Mouse (Mus musculus) left cerebral cortex, adult 8-10 months (tissue): ENCODE results near the gene Enpp5. TPM values are rescaled to one million over a fixed set of nuclear protein-coding genes. Genes with fewer than 3 reads are reported as not detected.

Experiments
- DNase-seq, 2 experiments: peaks; one replicate each; pipeline ENCODE4 v3.0.0; 2022; ENCODE audit warnings: low spot score in 2 of 2
- total RNA-seq, 4 experiments: library from RNA; stranded (reverse); gene quantifications; 2 replicates each; pipeline ENCODE4 v1.2.4; 2022

Enpp5 gene
- total RNA-seq = 100 to 1,000 TPM; 200 to 223 (median 211) TPM

DNA sequence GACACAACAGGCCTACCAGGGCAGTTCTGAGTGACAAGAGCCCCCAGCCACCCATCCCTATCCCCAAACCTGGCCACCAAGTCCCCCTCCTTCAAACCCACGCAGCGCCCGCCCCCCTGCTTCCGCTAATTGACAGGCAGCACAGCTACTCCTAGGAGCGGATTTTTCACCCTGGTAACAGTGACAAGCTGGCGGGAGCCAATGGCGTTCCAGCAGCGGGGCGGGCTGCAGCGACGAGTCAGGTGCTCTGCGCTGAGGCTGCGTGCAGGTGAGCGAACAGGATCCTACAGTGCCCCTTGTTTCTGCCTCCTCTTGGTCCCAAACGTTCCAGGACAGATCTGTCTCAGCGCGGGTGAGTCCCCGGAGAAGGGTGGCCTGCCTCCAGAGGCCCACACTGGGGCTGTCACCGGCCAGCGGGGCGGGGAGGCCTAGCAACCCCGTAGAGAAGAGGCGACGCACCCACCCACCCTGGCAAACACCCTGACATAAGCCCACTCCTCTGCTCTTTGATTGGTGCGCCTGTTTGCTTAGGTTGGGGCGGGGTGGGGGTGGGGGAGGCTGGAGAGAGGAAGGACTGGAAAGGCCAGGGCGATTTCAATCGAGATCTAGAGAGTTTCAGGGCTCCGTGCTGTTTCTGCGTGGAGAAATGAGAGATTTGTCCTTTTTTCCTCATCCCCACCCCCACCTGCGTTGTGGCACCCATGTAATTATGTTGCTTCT is at the start of gene Enpp5:
Enpp5 (plus strand) TSS at position 183 of the 720 bp plus-strand sequence.
- peak; percentile 81 to 92 for DNase-seq

DNA sequence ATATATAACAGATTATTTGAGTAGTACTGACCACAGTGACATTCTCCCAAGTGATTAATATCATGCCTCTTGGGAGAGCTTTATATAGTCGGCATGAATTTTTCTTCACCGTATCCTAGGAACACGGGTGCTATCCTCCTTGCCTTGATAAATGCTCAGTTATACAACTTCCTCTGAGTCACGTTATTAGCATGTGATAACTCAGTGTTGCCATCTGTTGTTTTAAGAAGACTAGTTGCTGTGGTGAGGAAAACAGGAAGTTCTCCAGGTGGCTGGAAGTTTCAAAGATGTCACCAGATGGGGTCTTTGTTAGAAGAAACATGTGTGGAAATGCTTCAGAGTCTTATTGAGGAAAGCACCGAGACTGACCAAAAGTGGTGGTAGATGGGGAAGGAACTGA is 49.0 kb upstream of the Enpp5 start:
- DNase-seq = no peak

DNA sequence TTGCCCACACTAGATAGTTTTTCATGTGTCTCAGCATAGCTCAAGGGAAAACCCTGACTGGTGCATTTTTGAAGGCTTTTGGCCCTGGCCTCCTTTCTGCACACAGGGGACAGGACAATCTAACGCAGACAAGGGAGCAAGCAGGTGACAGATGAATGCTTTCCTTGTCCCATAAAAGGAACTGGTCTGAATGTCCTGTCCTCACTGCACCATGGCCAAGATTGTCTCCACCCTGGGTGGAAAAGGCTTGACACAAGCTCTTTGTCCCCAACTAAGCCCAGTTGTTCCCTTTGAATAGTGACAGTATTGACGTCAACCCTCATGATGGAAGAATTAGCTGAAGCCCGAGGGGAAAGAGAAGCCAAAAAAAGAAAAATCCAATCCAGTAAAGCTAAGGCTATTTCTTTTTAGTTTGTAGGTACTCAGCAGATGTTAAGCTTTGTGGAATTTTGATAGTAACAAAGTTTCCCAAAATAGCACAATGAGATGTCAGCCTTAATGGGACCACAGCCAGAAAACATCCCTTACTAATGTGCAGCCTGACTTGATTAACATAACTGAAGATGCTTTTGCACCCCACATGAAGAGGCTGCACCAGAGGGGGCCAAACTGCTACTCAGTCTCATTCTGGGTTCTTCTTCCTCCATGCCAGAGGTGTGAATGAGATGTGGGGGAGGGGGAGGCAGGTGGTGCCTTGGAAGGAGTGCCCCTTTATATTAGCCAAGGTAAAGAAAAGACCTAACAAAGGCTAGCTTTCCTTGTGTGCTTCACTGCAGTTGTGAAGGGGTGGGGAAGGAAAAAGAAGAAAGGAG is 47.6 kb upstream of the Enpp5 start:
- peak in 1 of 2 experiments; percentile 62 for DNase-seq

DNA sequence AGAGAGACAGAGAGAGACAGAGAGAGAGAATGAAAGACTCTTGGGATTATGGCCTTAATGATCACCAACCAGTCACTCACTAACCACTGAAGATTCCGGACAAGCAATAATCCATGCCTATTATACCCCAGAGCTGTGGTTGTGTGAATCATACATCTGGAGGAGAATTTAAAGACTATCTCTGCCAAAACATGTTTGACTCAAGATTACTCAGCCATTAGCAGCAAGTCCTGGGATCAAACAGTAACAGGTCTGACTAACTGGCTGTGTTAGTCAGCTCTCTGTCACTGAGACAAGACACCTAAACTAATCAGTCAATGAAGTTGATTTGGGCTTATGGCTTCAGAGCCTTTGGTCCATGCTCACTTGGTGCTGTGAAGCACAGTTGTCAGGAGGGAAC is 43.6 kb upstream of the Enpp5 start:
- DNase-seq = no peak

DNA sequence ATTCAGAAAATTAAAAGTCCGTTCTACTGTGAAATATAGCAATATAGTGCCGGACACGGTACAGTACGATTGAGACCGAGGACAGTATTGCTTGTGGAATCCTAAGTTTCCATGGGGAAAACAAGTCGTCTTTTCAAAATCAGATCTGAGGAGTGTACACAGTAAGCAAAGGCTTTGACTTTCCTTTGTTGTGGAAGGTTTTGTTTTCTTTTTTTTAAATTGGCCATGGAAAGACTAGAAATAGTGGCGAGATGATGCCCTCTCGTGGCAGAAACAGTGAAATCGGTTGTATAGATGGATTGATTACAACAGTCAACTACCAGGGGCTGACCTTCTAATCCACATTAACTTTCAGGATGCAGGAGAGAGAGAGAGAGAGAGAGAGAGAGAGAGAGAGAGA is 40.0 kb upstream of the Enpp5 start:
- no peak for DNase-seq

DNA sequence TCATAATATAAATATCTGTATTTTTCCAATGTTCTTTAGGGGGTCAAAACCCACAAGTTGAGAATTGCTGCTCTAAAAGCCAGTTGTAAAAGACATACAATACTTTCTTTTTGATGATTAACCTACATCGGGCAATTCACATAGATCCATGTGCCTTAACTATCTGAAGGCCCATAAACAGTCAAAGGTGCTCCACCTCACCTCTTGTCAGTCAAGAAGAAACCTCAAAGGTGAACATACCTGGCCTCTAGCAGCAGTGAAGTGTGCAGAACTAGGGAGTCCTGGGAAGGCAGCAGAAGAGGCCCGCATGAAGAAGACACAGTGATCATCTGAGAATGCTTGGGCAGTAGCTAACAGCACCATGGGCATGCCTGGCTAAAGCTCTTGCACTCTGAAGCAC is 38.2 kb upstream of the Enpp5 start:
- DNase-seq = no peak

DNA sequence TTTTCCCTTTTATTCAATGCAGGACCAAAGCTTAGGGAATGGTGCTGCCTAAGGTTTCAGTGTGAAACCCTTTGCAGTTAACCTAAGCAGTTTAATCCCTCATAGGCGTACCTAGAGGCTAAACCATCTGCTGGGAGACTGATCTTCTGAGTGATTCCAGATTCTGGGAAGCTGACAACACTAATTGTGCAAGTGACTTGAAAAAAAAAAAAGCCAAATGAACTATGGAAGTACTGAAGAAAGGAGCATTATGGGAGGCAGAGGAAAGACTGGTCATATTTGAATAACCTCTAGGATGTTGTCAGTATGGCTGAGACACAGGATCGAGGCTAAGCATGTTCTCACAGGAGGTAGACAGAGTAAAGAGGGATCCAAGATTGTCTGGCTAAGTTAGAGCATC is 36.3 kb upstream of the Enpp5 start:
- DNase-seq = no peak

DNA sequence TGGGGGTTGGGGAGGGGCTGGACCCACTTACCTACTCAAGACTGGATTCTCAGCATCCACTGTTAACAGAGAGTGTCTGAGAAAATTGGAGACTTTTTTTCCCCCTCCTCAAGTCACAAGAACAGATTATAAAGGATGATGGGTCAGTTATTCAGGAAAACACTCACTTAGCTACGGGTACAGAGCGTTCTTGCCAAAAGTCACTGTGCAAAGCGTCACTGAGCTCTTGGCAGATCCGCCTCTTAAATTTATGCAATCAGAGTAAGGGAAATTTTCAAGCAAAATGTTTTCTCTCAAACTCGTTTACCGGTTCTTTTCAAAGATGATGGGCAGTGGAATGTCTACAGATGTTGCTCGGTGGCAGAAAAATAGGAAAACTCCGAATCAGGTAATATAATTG is 35.8 kb upstream of the Enpp5 start:
- no peak for DNase-seq

DNA sequence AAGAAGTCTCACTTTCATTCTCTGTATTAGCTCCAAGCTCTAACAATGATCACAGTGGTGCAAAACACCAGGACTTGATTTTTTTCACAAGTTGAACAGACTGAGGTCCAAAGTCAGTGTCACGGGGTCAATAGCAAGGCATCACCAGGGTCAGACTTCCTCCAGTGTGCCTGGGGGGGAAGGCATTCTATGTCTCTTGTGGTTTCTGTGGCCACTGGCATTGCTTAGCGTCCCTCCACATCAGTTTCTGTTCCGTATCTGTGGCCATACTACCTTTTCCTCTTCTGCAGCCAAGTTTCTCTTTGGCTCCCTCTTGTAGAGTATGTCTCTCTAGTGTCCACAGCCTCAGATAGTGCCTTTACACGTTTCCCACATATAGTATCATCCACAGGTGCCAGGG is 25.2 kb upstream of the Enpp5 start:
- DNase-seq = no peak

DNA sequence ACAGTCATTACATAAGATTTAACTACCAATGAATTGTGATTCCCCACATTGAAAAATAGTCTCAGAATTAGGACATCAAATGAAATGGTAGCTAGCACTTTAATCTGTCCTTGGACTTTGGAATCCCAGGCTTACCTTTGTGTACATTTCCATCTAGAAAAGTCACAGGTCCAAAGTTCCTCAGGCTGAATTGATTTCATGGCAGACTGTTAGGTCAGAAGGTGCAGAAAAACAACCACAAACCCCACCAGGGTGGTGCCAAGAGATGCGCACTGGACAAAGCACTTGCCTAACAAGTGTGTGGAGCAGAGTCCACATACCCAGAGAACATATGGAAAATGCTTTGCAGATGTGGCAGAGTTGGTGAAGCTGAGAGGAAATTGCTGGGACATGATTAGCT is 21.5 kb upstream of the Enpp5 start:
- no peak for DNase-seq

DNA sequence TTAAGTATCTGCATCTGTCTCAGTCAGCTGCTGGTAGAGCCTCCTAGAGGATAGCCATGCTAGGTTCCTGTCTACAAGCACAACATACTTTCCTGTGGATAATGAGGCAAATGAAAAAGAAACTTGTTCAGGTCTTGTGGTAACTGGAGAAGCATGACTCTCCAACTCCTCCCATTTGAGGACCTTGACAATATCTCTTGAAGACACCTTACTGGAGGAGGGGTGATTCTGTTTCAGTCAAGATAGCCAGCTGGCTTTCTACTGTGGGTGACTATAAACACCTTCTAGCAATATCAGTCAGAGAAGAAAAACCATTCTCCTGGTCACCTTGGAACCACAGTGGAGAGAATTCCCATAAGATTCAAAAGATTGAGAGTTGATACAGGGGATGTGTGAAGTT is 20.5 kb upstream of the Enpp5 start:
- DNase-seq = no peak

DNA sequence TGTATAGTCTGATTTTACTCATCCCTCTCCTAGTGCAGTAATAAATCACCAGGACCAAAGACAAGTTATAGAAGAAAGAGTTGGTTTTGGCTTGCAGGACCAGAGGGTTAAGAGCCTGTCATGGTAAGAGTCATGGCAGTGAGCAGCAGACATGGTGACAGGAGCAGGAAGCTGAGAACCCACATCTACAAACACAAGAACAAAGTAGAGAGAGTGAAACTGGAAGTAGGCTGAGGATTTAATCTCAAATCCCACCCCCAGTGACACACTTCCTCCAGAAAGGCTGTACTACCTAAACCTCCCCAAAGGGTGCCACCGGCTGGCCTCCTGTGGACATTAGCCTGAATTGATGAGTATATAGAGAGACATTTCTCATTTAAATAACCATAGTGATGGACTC is 17.8 kb upstream of the Enpp5 start:
- no peak for DNase-seq

DNA sequence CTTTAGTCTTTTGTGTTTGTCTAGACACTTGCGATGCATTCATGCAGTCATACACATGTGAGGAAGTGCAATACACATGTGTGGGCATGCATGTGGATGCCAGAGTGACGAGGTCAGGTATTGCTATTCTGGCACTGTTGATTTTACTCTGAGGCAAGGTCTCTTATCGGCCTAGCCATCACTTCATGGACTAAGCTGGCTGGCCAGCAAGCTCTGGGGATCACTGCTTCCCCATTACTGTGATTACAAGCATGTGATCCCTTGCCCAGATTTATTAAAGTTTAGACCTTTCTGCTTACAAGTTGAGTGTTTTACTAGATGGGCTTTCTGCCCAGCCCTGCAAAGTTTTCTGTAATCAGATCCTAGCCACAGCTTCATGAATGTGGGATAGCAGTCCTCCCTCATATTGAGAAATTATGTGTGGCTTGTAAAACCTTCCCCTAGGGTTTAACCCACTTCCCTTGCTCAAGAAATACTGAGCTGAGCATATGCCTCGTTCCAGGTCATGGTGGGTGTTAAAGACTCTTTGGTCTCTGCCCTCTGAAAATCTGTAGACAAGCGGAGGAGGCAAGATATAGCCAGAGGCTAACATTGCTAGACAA is 17.2 kb upstream of the Enpp5 start:
- no peak for DNase-seq

DNA sequence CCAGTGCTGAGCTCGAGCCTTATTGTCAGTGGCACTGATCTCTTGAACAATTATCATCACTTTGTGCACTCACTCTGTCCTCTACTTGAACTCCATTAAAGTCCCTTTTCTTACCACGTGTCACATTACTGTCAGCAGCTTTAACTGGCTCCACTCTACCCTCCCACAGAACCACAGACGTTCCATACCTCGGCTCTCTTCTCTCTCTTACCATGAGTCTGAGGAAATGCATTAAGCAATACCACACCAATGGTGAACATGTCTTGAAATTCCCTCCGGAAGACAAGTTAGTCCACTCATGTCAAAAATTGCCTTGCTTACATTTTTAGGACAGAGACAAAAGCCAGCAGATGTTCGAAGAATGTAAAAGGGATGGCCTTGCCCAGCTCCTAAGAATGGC is 9.7 kb upstream of the Enpp5 start:
- no peak for DNase-seq

DNA sequence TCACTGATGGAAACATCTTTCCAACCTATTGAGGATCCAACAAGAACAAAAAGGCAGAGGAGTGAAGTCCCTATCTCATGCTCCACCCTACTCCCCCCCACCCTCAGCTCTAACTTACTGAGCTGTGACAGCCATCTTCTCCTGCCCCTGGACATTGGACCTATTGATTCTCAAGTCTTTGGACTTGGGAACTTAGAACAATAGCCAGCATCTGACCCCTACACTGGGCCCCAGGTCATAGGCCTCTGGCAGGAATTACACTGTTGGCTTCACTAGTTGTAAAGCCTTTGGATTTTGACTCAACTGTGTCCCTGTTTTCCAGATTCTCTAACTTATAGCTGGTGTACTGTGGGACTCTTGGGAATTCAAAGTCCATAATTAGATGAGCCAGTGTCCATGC is 6.9 kb upstream of the Enpp5 start:
- DNase-seq = no peak

DNA sequence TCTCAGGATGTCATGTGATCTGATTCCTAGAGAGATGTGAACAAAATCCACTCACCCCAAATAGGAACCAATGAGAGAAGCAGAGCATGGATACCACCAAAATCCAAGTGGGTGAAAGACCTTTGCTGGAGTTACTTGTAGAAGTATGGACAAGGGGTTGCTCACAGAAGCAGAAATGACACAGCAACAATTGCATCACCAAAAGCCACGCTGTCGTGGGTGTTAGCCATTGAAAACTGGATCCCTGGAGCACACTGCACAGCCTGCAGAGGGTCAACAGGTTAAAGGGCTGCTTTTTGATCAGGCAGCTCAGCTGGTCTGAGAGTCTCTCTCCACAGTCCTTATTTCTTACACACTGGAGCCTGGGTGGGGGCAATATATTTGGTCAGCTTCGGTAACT is 3.0 kb upstream of the Enpp5 start:
- no peak for DNase-seq

DNA sequence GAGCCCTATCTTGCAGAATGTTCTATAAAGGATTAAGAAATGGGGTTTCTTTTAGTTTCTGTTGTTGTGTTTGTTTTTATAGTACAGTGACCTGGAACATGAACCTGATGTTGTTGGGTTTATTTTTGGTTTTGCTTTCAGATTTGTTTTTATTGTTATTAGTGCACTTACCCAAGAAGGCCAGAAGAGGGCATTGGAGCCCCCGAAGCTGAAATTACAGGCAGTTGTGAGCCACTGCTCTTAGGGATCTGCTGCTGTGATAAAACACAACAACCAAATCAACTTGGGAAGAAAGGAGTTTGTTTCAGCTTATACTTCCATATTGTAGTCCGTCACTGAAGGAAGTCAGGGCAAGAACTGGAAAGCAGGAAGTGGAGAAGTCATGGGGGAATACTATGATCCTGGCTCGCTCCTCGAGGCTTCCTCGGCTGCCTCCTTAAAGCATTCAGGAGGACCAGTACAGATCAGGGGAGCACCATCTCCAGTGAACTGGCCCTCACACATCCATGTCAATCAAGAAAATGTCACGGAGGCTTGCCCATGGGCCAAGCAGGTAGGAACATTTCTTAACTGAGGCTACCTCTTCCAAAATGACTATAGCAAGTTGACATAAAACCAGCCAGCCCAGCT is 2.4 kb upstream of the Enpp5 start:
- no peak for DNase-seq

DNA sequence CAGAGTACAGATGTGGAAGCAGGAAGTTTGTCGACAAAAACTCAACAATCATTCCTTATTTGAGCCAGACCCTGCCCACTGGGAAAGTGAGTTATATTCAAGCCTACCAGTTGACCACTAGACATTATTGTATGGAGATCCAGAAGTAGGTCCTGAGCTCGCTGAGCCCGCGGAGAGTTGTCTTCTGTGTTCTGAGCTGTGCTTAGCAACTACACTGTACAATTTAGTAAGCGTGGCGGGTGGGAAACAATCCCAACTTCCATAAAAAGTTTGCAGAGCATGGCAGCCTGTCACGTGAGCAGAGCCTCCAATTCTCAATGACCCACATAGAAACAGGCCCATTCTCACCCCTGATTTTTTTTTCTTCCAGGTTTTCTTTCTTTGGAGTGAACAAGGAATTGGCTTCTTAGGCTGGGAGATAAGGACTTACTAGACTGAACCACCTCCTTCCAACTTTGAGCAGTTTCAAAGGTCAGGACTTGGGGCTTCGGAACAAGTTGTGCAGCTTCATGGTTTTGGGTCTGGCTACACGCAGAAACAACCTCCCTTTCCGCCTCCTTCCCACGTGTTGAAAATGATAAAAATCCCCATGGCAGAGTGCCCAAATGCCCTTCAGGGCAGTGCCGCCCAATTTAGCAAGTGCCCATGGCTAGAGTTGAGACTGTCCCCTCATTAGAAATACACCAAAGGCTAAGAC is 1.3 kb upstream of the Enpp5 start:
- no peak for DNase-seq

DNA sequence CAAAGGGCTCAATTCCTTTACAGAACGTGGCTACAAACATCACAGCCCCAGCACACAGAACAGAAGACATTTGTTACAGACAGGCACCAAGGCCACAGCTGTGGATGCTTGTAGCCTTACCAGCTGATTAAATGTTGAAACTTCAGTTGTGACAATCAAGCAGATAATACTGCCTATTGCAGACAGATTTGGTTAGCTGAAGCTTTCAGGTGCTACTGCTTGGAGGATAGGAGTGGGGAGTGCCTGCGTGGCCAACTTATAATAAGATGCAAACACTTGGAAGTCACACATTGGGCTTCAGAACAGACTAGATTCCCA is 811 bp upstream of the Enpp5 start:
- no peak for DNase-seq

DNA sequence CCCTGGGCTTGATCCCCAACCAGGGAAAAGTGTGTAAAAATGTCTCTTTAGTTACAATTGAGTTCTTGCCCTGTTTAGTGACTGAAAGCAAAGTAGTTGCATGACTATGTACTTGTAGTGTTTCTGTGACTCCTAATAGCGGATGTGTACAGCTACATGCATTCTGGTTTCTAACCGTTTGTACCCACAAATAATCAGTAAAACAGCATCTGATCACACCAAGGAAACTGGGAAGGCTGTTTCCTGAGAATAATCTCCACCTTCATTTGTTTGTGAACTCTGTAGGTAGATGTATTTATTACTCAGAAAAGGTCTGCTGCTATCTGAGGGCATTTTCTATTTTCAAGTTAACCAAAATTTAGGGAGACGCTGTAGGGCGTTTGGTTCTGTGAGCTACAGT is 4.5 kb downstream of the Enpp5 start:
- no peak for DNase-seq

DNA sequence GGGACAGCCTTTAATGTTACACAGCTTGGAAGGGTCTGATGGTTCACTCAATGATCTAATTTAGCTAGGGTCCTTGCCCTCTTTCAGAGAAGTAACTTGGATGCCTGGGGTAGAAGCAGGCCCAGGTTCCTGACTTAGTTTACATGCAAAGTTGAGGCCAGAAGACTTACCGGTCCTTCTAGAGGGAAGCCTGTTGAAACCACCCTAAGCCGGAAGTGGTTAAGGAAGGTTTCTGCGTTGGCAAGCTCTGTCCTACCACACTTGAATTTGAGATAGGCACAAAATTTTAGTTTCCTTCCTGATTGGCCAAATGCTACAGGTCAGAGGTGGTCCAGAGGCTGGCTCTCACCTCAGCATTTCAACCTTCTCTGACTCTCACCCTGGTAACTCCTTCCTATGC is 9.6 kb downstream of the Enpp5 start:
- DNase-seq = no peak

DNA sequence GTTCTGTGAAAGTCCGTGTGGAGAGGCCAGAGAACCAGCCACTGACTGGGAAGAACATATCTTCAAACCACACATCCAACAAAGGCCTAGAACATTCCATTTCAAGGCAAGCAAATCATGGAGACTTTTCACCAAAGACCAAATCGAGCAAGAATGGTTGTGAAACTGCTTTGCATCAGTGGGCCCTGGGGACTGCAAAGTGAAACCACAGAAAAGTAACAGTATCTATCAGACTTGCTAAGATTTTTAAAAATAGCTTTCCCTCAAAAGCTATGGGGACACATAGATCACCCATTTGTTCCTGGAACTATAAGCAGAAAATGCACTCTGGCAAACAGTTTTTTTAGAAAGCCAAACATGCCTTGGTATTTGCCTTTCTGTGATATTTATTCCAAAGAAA is 12.3 kb downstream of the Enpp5 start:
- no peak for DNase-seq
